In genomic region chr14:78676457-78676856, GRCm38 (mm10) we compare ENCODE assay signal across 11 mouse cellular contexts. TPM values are rescaled to one million over a fixed set of nuclear protein-coding genes. Genes with fewer than 3 reads are reported as not detected.
DNase-seq lines count a peak whose midpoint lies in the region; ATAC-seq and TF ChIP-seq lines count a peak whose summit lies in the region.
"Had no signal": no experiment of that assay in that cellular context is flagged by ENCODE, and none has a peak within 500 bp of the region (broad histone marks: within the 10 kb centered on the region; RNA-seq: fewer than 3 reads in every experiment).

No protein-coding gene starts in this region.

- 56% methylated on average over 6 of the region's 6 CpGs for WGBS in cerebellum, adult 2 months
- 66% methylated on average over 6 of the region's 6 CpGs for WGBS in lung, embryonic 14.5 days

- TF ChIP-seq CTCF in cerebellum, adult 2 months (IDR thresholded peaks at IDR 0.05; ENCODE audit: borderline replicate concordance, insufficient read depth, low read depth, low read length) = peak; percentile 52
- TF ChIP-seq CTCF in lung, embryonic 14.5 days (IDR thresholded peaks at IDR 0.05; ENCODE audit: low read depth) = peak; percentile 45

- no peaks in the 10 kb centered on the region for H3K36me3 ChIP-seq in lung, embryonic 14.5 days (ENCODE audit: insufficient read depth)
- H3K36me3 ChIP-seq: limb, embryonic 10.5 days had no signal

- no peak for TF ChIP-seq POLR2A in cerebellum, adult 2 months (IDR thresholded peaks at IDR 0.05; ENCODE audit: borderline replicate concordance, insufficient read depth, low read length)

- no peak overlapping the region for H3K9ac ChIP-seq in lung, embryonic 14.5 days

- intact Hi-C loops in heart, postnatal 10 days (cut with DNase I) = loop anchor here (5.0 kb wide), 1 partner anchor 316 kb away; no protein-coding TSS in a partner anchor
- intact Hi-C loops in heart, postnatal 25 days (cut with DNase I) = loop anchor here (5.0 to 10.0 kb wide), 3 partner anchors 56 to 658 kb away; partner anchors contain the start of genes Dgkh and Rgcc

- peaks cover 4% of the 10 kb centered on the region; the same call in 1 of the 2 replicates for H3K4me1 ChIP-seq in cerebellum, adult 2 months (ENCODE audit: control insufficient read depth, insufficient read depth, low read length)
- peaks cover 14% of the 10 kb centered on the region for H3K4me1 ChIP-seq in lung, embryonic 14.5 days (ENCODE audit: insufficient read depth)

- no peaks in the 10 kb centered on the region for H3K27me3 ChIP-seq in cerebellum, adult 2 months (ENCODE audit: control insufficient read depth, insufficient read depth, low read length)
- no peaks in the 10 kb centered on the region for H3K27me3 ChIP-seq in lung, embryonic 14.5 days (ENCODE audit: insufficient read depth, low read length)
- H3K27me3 ChIP-seq: megakaryocyte, embryonic 14.5 days had no signal

- H3K27ac ChIP-seq in cerebellum, adult 2 months (ENCODE audit: insufficient read depth, low read length) = no peak overlapping the region
- H3K27ac ChIP-seq in lung, embryonic 14.5 days (ENCODE audit: low read depth) = no peak overlapping the region
- H3K27ac ChIP-seq: limb, embryonic 10.5 days had no signal

- no peak for ATAC-seq in lung, embryonic 14.5 days (ENCODE audit: insufficient read depth)

- DNase-seq in cerebellum, adult 2 months = peak in 1 of 2 experiments; percentile 11
- no peak for DNase-seq in cerebellum, adult 8-10 months
- peak; percentile 25 to 29 for DNase-seq in heart, postnatal 10 days
- DNase-seq in heart, postnatal 25 days (ENCODE audit: low spot score) = no peak
- DNase-seq in lung, embryonic 14.5 days = peak; percentile 49
- DNase-seq in lung, postnatal 14 days = no peak
- DNase-seq in kidney, postnatal 14 days = peak; percentile 30
- DNase-seq in layer of hippocampus, adult 9-10 months (ENCODE audit: low spot score) = no peak

- H3K4me3 ChIP-seq in cerebellum, adult 2 months (replicated peaks; ENCODE audit: insufficient read depth, low read depth, low read length) = no peak overlapping the region
- H3K4me3 ChIP-seq in lung, embryonic 14.5 days (ENCODE audit: low read depth, low read length) = no peak overlapping the region
- H3K4me3 ChIP-seq: erythroblast, embryonic 14.5 days; limb, embryonic 10.5 days; megakaryocyte, embryonic 14.5 days had no signal

- H3K4me2 ChIP-seq in lung, embryonic 14.5 days = no peak overlapping the region

- H3K9me3 ChIP-seq in lung, embryonic 14.5 days (ENCODE audit: low read depth, low read length) = no peaks in the 10 kb centered on the region
- H3K9me3 ChIP-seq: limb, embryonic 10.5 days had no signal

RNA-seq across cellular contexts. Expression of gene Dgkh, which starts 56.1 kb away (rescaled TPM):
- polyA plus RNA-seq in cerebellum, adult 2 months (2012; rRNA removed) = 8.9 and 9.5 TPM in 2 replicates
- 10 to 100 TPM; 15.9 to 16.0 TPM for total RNA-seq in heart, postnatal 10 days (2021)
- total RNA-seq in heart, postnatal 25 days (2021) = 1 to 10 TPM; 6.1 to 7.8 TPM
- polyA plus RNA-seq in lung, embryonic 14.5 days (2014; fragmentation: Nextera tagmentation; extraction: Ambion mirVana) = 3.0 and 3.4 TPM in 2 replicates
- polyA plus RNA-seq: erythroblast, embryonic 14.5 days had no signal

Comparison
In these comparisons a context has a peak if more than half of its experiments do, and no peak if none do; other contexts are left out.
1. DNase-seq: peak in heart, postnatal 10 days (2 of 2), lung, embryonic 14.5 days (single experiment) and kidney, postnatal 14 days (single experiment); none in cerebellum, adult 8-10 months (single experiment), heart, postnatal 25 days (single experiment), lung, postnatal 14 days (single experiment) and layer of hippocampus, adult 9-10 months (single experiment).